Mouse (Mus musculus): ENCODE results near the gene Ydjc. TPM values are rescaled to one million over a fixed set of nuclear protein-coding genes. Genes with fewer than 3 reads are reported as not detected.

Gene Ydjc
- polyA plus RNA-seq (2012; ENCODE audit: low replicate concordance): 10.2 and 23.9 TPM in 2 replicates

DNA sequence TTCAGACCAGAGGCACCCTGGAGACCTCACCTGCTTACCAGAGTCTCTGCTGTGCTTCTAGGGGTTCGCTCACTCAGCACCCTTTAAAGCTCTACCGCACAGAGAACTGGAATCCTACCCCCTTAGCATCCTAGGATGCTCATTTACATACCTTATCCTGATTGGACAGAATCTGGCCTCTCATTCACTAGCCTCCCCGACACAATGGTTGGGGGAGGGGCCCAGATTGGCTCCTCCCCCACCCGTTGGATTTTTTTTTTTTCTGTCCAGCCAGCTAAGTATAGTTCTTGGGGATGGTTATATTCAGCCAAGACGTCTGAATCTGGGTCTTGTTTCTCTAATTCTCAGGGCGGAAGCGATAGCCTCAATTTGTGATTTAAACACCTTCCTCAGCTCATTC, at the start of gene Ydjc:
Ydjc (plus strand) TSS at position 283 of the 400 bp plus-strand sequence.

DNA sequence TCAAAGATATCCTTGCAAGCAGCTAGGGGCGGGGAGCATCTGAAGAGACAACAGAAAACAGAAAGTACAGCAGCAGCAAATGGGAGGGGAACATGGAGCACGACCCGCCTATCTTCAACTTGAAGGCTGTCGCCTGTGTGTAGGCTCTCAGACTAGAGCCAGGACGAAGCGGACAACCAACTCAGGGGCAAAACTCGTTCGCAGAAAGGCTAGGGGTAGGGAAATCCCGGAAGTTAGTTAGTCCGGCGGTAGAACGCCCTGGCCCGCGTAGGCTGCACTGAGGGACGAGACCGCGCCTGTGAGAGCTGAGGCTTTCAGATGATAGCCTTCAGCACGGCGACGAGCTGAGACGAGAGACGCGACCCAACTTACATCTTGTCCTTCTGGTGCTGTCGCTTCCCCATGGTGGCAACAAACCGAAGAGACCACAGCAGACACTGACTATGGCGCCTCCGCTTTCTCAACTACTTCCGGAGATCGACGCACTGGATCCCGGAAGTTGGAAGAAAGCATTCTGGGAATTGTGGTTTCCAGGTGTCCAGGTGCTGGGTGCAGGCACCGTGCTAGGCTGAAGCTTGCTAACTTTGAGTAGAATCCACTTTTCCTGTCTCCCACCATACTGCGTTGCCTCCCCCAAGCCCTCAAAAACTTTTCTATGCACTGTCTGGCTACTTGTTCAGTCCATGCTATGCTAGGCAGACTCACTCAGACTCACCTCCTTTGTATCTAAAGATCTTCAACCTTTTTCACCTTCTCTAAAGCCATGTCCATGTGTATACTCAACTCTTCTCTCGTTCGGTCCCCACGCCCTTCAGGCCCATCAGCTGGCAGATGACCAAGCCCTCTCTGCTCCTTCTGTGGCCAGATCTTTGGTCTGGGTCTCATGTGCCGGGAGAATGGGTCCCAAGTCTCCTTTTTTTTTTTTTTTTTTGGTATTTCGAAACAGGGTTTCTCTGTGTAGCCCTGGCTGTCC, 33.4 kb upstream of the Ydjc start, which contains the start of gene Ppil2:
Ppil2 (minus strand) TSS at position 487 of the 973 bp plus-strand sequence.

DNA sequence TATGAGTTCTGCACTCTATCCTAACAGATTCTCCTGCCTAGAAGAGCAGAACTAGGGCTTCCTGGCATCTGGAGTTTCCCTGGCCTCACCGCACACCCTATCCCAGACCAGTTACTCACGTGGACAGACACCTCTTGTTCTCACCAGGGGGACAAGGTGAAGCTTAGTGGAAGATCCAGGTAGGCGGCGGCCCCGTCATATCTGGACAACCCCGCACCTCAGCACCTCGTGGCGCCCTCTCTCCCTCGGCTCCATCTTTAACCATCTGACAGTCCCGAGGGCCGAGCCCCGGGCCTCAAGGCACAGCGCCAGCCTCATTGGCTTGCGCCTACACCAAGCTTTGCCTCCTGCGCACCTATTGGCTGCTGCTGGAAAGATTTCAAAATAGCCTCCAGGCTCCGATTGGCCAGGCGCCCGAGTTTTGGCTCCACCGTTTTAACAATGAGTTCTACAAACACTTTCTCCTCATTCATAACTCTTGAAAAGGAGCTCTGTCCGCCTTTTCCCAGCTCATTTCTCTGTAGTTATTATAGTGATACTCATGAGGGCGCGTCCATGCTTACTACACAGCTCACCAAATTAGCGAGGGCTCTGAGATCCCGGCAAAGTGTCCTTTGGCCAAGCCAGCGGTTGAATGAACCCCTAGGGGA, 19.4 kb upstream of the Ydjc start, which contains the start of gene 2610318N02Rik:
2610318N02Rik (minus strand) TSS at position 297 of the 650 bp plus-strand sequence.

GRCm38 (mm10) chr16:17132089-17132905, 12.1 kb upstream of the Ydjc start, which contains the start of gene Sdf2l1:
Gene Sdf2l1 (minus strand): TSS chr16:17132383.

GRCm38 (mm10) chr16:17146772-17147235, 2.4 kb downstream of the Ydjc start, which contains the start of gene Ccdc116:
Gene Ccdc116 (minus strand): TSS chr16:17147229.

GRCm38 (mm10) chr16:17202549-17202948, 58.1 kb downstream of the Ydjc start, which contains the start of gene Ube2l3:
Gene Ube2l3 (minus strand): TSS chr16:17202649.

GRCm38 (mm10) chr16:17208389-17209361, 64.3 kb downstream of the Ydjc start, which contains the start of gene Rimbp3:
Gene Rimbp3 (plus strand): TSS chr16:17208603.

Other genes starting within 250 kb of the Ydjc start
- 2.6 and 7.3 TPM in 2 replicates for gene Ppm1f, start 248.2 kb upstream of the Ydjc start, polyA plus RNA-seq (2012; ENCODE audit: low replicate concordance)
- gene Mapk1, start 161.2 kb upstream of the Ydjc start, polyA plus RNA-seq (2012; ENCODE audit: low replicate concordance): 28.5 and 40.4 TPM in 2 replicates
- 0.42 and 0.83 TPM in 2 replicates for gene Ypel1, start 74.9 kb upstream of the Ydjc start, polyA plus RNA-seq (2012; ENCODE audit: low replicate concordance)
- 67.1 and 127 TPM in 2 replicates for gene Ppil2, start 33.4 kb upstream of the Ydjc start, polyA plus RNA-seq (2012; ENCODE audit: low replicate concordance)
- gene 2610318N02Rik, start 19.5 kb upstream of the Ydjc start, polyA plus RNA-seq (2012; ENCODE audit: low replicate concordance): 4.8 and 5.8 TPM in 2 replicates
- gene Sdf2l1, start 12.2 kb upstream of the Ydjc start, polyA plus RNA-seq (2012; ENCODE audit: low replicate concordance): 74.0 and 181 TPM in 2 replicates
- gene Ccdc116, start 2.6 kb downstream of the Ydjc start, polyA plus RNA-seq (2012; ENCODE audit: low replicate concordance): 1.6 and 1.7 TPM in 2 replicates
- 55.2 and 55.9 TPM in 2 replicates for gene Ube2l3, start 58.0 kb downstream of the Ydjc start, polyA plus RNA-seq (2012; ENCODE audit: low replicate concordance)
- 0.09 and 0.10 TPM in 2 replicates for gene Rimbp3, start 64.0 kb downstream of the Ydjc start, polyA plus RNA-seq (2012; ENCODE audit: low replicate concordance)
- 2.1 and 2.7 TPM in 2 replicates for gene Hic2, start 89.0 kb downstream of the Ydjc start, polyA plus RNA-seq (2012; ENCODE audit: low replicate concordance)
- 17.8 and 50.5 TPM in 2 replicates for gene Tmem191c, start 131.5 kb downstream of the Ydjc start, polyA plus RNA-seq (2012; ENCODE audit: low replicate concordance)
- gene Serpind1, start 186.8 kb downstream of the Ydjc start, polyA plus RNA-seq (2012; ENCODE audit: low replicate concordance): not detected in 2 replicates